Mouse (Mus musculus) forebrain, postnatal 0 days (tissue): ENCODE data around the gene Psmb7. TPM values are rescaled to one million over a fixed set of nuclear protein-coding genes. Genes with fewer than 3 reads are reported as not detected.

Experiments used
- ATAC-seq: fragments of 200-750 bp; cut with Nextera tagmentation; 2 replicates; pipeline ENCODE4 v1.8.0; 2017; ENCODE audit warnings: mild to moderate bottlenecking, moderate library complexity
- DNase-seq: peaks from one replicate; pipeline ENCODE4 v3.0.0-alpha.2; 2015
- H3K27ac ChIP-seq: fragments of 300-500 bp; sonication (generic); 2 replicates; pipeline ENCODE4 v1.5.1; 2014; ENCODE audit warnings: low read depth, mild to moderate bottlenecking, antibody characterized with exemption, low read length, moderate library complexity, mixed read lengths
- H3K27me3 ChIP-seq: fragments of 300-500 bp; sonication (generic); 2 replicates; pipeline ENCODE4 v1.6.1; 2014; ENCODE audit warnings: mild to moderate bottlenecking, low read length, mixed read lengths; ENCODE audit not compliant: insufficient read depth
- H3K36me3 ChIP-seq: fragments of 300-500 bp; sonication (generic); 2 replicates; pipeline ENCODE4 v1.6.1; 2014; ENCODE audit warnings: mild to moderate bottlenecking, moderate library complexity; ENCODE audit not compliant: insufficient read depth
- H3K4me1 ChIP-seq: fragments of 300-500 bp; sonication (generic); 2 replicates; pipeline ENCODE4 v1.6.1; 2014; ENCODE audit warnings: antibody characterized with exemption; ENCODE audit not compliant: insufficient read depth
- H3K4me2 ChIP-seq: fragments of 300-500 bp; sonication (generic); 2 replicates; pipeline ENCODE4 v1.6.1; 2014; ENCODE audit warnings: low read depth, mild to moderate bottlenecking, moderate library complexity
- H3K4me3 ChIP-seq: fragments of 300-500 bp; sonication (generic); 2 replicates; pipeline ENCODE4 v1.5.1; 2014; ENCODE audit warnings: low read depth, low read length, mixed read lengths
- H3K9ac ChIP-seq: fragments of 300-500 bp; sonication (generic); 2 replicates; pipeline ENCODE4 v1.6.1; 2014; ENCODE audit warnings: mild to moderate bottlenecking
- H3K9me3 ChIP-seq: fragments of 300-500 bp; sonication (generic); 2 replicates; pipeline ENCODE4 v1.6.1; 2016; ENCODE audit warnings: low read length
- CTCF ChIP-seq: sonication (generic); IDR thresholded peaks from 2 replicates; pipeline ENCODE4 v1.5.1; 2016; ENCODE audit warnings: antibody characterized with exemption, control low read depth, low read depth
- WGBS: fragments of 180-500 bp; shearing (Covaris S2); extraction: QIAGEN DNeasy Blood & Tissue Kit; methylation state at CpG from one replicate; pipeline ENCODE4 v1.1.7; 2014; 5-methylcytosine and 5-hydroxymethylcytosine counted together
- microRNA-seq, 2 experiments: library from miRNA; unstranded; fragments of <30 nt; microRNA quantifications; one replicate each; pipeline ENCODE4; 2016
- polyA plus RNA-seq: library from polyadenylated mRNA; unstranded; fragments of >200 nt; fragmentation: Nextera tagmentation; extraction: Ambion mirVana; gene quantifications from 2 replicates; pipeline ENCODE4 v1.2.1, GENCODE M21; 2015
- total RNA-seq: library from RNA; depleted of rRNA; stranded (reverse); fragments of >200 nt; gene quantifications from 2 replicates; pipeline ENCODE4 v1.2.3, GENCODE M21; 2014; rRNA removed

Psmb7 gene
- total and polyA plus RNA-seq, 2 experiments from 2014 or later = 276 to 292 TPM

- no peak for DNase-seq
Observed at GRCm38 (mm10) chr2:38539677-38540076, 104.2 kb downstream of the Psmb7 start.

More at GRCm38 (mm10) chr2:38539677-38540076, 104.2 kb downstream of the Psmb7 start:
- 53% methylated on average over 9 of the region's 9 CpGs for WGBS
- Histone ChIP-seq H3K9me3 (no peaks in the 10 kb centered on the region), H3K4me3 (no peak overlapping the region), H3K4me2 (no peak overlapping the region), H3K4me1 (peaks cover 4% of the 10 kb centered on the region; the same call in 1 of the 2 replicates), H3K36me3 (no peaks in the 10 kb centered on the region), H3K9ac (no peak overlapping the region), H3K27ac (no peak overlapping the region), H3K27me3 (no peaks in the 10 kb centered on the region)
- ATAC-seq = peak; percentile 51
- TF ChIP-seq CTCF = no peak

Small RNA genes within 50 kb of the gene (microRNA-seq; reads per million reads assigned to microRNA genes)
- 0 reads per million in 2 experiments for gene Gm27634

Other genes with a start within 250 kb of the Psmb7 start
- 19.7 and 21.0 TPM in 2 replicates for gene Nek6, start 132.4 kb downstream of the Psmb7 start, total RNA-seq
- gene Nek6, start 132.4 kb downstream of the Psmb7 start, polyA plus RNA-seq = 59.6 and 69.3 TPM in 2 replicates
- gene Nr5a1, start 70.5 kb upstream of the Psmb7 start, total RNA-seq = 0.23 and 1.3 TPM in 2 replicates
- 0.45 TPM in 1 of 2 replicates, not detected in the other for gene Nr5a1, start 70.5 kb upstream of the Psmb7 start, polyA plus RNA-seq